Mouse (Mus musculus) neutrophil, adult 5-6 weeks (primary cell): ENCODE results near the gene Tex13c2. TPM values are rescaled to one million over a fixed set of nuclear protein-coding genes. Genes with fewer than 3 reads are reported as not detected.

Experiments used
- ATAC-seq: fragments of 151-379, 151-347 bp; 2 replicates; pipeline ENCODE4 v1.8.0; 2017; ENCODE audit warnings: mild to moderate bottlenecking, moderate TSS enrichment; ENCODE audit not compliant: insufficient number of reproducible peaks, poor library complexity, low FRiP score, severe bottlenecking; ENCODE audit errors: extremely low read depth
- total RNA-seq: library from RNA; stranded (forward); fragments of 200-1000 nt; gene quantifications from 2 replicates; pipeline ENCODE4 v1.2.3, GENCODE M21; 2017

Gene Tex13c2
- total RNA-seq = not detected in 2 replicates

DNA sequence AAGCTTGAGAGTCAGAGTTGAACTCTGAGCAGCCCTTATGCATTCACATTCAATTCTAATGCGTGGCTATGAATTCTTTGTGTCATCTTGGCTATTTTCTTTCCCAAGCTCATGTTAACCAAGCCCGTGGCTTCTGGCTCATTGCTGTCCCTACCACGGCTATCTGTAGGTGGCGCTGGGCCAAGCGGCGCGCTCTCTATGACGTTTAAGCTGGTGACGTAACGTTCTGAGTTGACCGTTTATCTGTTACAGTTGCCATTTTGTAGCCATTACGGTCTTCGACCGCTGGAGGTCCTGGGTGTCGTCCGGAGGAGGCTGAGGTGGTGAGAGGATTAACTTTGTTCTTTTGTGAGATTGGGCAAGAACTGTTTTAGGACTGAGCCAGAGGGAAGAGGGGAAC lies at the start of gene Tex13c2:
Gene Tex13c2, plus strand, starts transcription at position 246 of the 400 bp plus-strand sequence.
- ATAC-seq = no peak

- ATAC-seq = 0 out of 2 replicates have a peak, but pooled peaks have one; percentile 53
Measured at GRCm38 (mm10) chrX:42450305-42450704, 39.2 kb upstream of the Tex13c2 start.

DNA sequence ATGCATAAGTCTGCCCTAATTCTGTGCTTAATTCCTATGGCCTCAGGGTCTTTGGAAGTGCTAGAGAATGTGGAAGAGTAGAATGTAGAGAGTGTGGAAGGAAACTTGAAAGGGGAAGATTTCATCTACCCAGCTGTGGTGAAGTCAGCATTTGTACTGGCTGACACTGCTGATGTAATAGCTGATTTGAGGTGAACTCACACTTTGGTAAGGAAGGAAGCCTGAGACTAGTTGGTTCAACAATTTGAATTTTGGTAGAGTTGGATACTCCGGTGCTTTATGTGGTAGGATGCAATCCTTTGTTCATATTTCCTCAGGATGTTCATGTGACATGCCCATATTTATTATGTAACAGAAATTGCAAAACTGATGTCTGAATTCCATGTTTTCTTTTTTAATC lies 36.5 kb upstream of the Tex13c2 start:
- ATAC-seq = no peak

GRCm38 (mm10) chrX:42454533-42454932 lies 35.0 kb upstream of the Tex13c2 start:
- no peak for ATAC-seq

DNA sequence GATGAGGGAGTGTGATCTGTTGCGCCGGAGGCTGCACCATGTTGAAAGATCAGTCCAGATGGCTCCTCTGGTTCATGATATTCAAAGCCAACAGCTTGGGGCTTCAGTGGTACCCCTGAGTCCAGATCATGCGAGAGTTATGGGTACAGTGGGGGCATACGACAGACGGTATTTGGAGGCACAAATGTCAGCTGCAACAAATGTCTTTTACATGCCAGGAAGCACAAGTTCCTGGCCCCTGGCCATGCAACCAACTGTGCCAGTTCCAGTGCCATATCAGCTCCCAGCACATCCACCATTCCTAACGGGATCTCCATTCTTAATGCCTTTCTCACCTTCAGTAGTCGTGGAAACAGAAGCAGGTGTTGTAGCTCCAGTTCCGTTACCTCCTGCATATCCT lies 845 bp downstream of the Tex13c2 start:
- ATAC-seq = no peak

GRCm38 (mm10) chrX:42500538-42500937 lies 11.0 kb downstream of the Tex13c2 start:
- no peak for ATAC-seq

- no peak for ATAC-seq
Measured at GRCm38 (mm10) chrX:42502291-42503043, 13.0 kb downstream of the Tex13c2 start, which contains the start of gene Sh2d1a. Sh2d1a (plus strand) TSS chrX:42502453.

GRCm38 (mm10) chrX:42511105-42511504 lies 21.6 kb downstream of the Tex13c2 start:
- no peak for ATAC-seq

DNA sequence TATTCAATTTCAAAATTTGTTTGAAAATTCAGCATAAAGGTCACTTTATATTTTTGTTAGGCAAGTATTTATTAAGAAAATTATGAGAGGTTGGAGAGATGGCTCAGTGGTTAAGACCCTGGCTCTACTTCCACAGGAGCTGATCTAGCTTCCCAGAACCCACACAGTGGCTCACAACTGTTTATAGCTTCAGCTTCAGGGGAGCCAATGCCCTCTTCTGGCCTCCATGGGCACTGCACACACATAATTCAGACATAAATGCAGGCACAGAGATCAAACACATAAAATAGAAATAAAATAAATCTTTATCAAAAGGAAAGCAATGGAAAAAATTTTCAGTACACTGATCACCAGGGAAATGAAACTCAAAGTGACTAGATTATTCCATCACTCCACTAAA lies 23.1 kb downstream of the Tex13c2 start:
- no peak for ATAC-seq

DNA sequence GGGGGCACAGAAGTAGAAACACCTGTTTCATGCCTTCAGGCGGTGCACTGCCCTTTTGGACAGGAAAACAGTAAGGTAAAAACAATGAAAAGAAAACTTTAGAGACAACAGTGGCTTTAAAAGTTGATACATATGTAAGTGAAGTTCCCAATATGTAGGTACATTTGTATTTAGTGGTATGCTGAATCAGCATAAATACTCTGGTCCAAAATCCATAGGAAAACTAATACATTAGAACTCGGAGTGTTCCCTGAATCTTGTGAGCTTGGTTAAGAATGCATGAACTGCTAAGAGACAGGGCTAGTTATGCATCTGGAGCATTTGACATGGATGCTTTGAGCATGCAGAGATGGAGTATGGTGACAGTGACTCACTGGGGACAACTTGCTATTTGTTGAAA lies 33.4 kb downstream of the Tex13c2 start:
- no peak for ATAC-seq

- no peak for ATAC-seq
Measured at GRCm38 (mm10) chrX:42530703-42531102, 41.2 kb downstream of the Tex13c2 start.

DNA sequence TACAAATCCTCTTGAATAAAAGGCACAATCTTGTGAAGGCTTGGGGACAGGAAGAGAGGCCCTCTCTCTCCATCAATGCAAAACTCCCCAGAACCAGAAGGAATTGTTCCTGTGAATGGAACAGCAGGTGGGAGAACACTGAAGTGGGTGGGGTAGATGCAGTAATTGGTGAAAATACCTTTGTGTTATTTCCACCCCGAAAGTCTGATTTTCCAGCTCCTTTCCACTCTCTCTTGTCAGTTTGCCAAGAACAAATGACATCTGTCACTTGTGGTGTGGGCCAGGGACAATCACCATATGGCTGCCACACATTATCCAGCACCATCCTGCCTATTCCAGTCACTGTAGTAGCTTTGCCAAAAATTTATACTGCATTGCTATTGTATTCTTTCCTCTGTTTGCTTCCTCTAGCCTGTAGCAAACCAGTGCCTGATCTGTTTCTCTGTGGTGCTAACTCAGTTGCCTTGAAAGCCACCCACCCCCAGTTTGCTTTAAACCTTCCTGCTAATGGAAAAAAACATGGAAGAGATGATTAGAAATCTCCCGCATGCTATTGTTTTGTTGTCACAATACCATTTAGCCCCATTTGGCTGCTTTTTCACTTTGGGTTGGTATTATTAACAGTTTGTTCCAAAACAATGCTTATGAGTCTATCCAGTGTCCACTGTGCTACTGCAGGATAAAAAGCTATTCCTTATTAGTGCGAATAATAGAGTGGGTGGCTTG lies 50.7 kb downstream of the Tex13c2 start:
- no peak for ATAC-seq

DNA sequence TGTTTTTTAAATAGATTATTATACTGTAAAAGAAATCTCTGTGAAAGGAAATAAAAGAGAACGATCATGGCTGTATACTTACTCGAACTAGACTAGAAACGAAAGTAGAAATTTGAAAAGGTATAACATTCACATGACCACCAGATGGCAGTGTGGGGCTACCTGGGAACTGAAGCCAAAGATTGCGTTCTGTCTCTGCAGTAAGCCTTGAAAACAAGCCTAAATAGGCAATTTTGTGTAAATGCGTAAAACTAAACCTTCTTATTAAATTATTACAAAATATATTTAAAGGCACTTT lies 51.2 kb downstream of the Tex13c2 start:
- peak; percentile 74; the same call in 1 of the 2 replicates for ATAC-seq

Other genes with a start within 250 kb of the Tex13c2 start
- gene Sh2d1a, start 12.8 kb downstream of the Tex13c2 start, total RNA-seq = 4.2 and 5.4 TPM in 2 replicates